ENCODE assay signal across 19 mouse cellular contexts in the genomic region with DNA sequence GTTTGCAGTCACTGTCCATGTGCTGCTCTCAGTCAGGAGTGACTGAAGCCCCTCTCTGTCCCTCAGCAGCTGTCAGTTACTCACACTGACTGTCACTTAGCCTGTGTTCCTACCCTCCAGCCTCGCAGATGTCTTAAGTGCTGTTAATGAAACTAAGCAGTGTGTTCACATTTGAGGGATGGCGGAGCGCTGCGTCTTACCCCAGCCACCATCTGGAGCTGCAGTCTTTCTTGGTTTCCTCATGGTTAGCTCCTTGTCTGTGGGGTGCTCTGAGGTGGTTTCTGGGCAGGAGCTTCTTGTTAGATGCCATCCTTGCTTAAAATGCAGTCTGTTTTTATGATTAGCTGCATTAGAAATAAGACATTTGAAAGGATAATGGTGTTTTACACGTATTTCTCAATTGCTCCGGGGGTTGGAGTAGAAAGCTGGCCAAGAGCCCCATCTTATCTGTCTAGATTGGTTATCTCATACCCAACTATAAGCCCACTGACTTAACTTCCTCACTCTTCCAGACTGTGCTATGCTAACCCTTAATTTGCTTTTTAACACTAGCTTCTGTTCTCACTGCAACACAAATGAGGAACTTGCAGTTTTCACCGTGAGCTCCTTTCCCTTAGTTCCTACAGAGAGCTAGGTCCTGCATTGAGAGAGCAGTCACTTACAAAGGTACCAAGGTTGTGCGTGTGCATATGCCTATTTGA. TPM values are rescaled to one million over a fixed set of nuclear protein-coding genes. Genes with fewer than 3 reads are reported as not detected.
A peak's percentile ranks its signal among the peaks of the same experiment; 100 is the strongest.
DNase-seq lines count a peak whose midpoint lies in the region; ATAC-seq and TF ChIP-seq lines count a peak whose summit lies in the region.
"Had no signal": no experiment of that assay in that cellular context is flagged by ENCODE, and none has a peak within 500 bp of the region (broad histone marks: within the 10 kb centered on the region; RNA-seq: fewer than 3 reads in every experiment).

No protein-coding gene starts in this region.

- no peak for DNase-seq in heart, postnatal 36 days
- DNase-seq in CH12.LX (ENCODE audit: extremely low read depth), result peak; percentile 24
- DNase-seq in heart, postnatal 14 days, result no peak
- DNase-seq: adrenal gland, adult 2 months; B cell, adult 2 months; cerebellum, adult 18-20 months; heart, adult 11 months; kidney, adult 11 months; kidney, postnatal 4 days; lung, postnatal 4 days; right cerebral cortex, postnatal 25 days had no signal

- H3K79me2 ChIP-seq in CH12.LX (replicated peaks; ENCODE audit: control insufficient read depth, extremely low read depth, insufficient read depth, poor library complexity, severe bottlenecking), result 0 out of 2 replicates have a peak, but pooled peaks cover 3% of the 10 kb centered on the region

- no peak overlapping the region for H3K27ac ChIP-seq in heart, embryonic 16.5 days (ENCODE audit: low read length)
- peak overlapping the region; percentile 19; the same call in 1 of the 2 replicates for H3K27ac ChIP-seq in liver, embryonic 15.5 days (replicated peaks)
- H3K27ac ChIP-seq in liver, embryonic 12.5 days, result no peak overlapping the region
- H3K27ac ChIP-seq in CH12.LX (ENCODE audit: insufficient read depth, low read depth), result no peak overlapping the region
- no peak overlapping the region for H3K27ac ChIP-seq in forebrain, embryonic 12.5 days
- H3K27ac ChIP-seq: forebrain, embryonic 13.5 days; hindbrain, embryonic 13.5 days had no signal

- H3K9me3 ChIP-seq in heart, embryonic 16.5 days (replicated peaks; ENCODE audit: control insufficient read depth, low read length), result no peaks in the 10 kb centered on the region
- no peaks in the 10 kb centered on the region for H3K9me3 ChIP-seq in liver, embryonic 15.5 days (replicated peaks)
- no peaks in the 10 kb centered on the region for H3K9me3 ChIP-seq in liver, embryonic 12.5 days (replicated peaks)
- no peaks in the 10 kb centered on the region for H3K9me3 ChIP-seq in CH12.LX (replicated peaks; ENCODE audit: low read length)
- no peaks in the 10 kb centered on the region for H3K9me3 ChIP-seq in forebrain, embryonic 12.5 days
- H3K9me3 ChIP-seq: forebrain, embryonic 13.5 days; hindbrain, embryonic 13.5 days had no signal

- no peaks in the 10 kb centered on the region for H3K27me3 ChIP-seq in heart, embryonic 16.5 days (ENCODE audit: control insufficient read depth, insufficient read depth, low read length)
- no peaks in the 10 kb centered on the region for H3K27me3 ChIP-seq in liver, embryonic 15.5 days
- no peaks in the 10 kb centered on the region for H3K27me3 ChIP-seq in liver, embryonic 12.5 days (replicated peaks)
- H3K27me3 ChIP-seq in CH12.LX (replicated peaks), result no peaks in the 10 kb centered on the region
- no peaks in the 10 kb centered on the region for H3K27me3 ChIP-seq in forebrain, embryonic 12.5 days
- H3K27me3 ChIP-seq: forebrain, embryonic 13.5 days; hindbrain, embryonic 13.5 days had no signal

- TF ChIP-seq POLR2A in CH12.LX (IDR thresholded peaks at IDR 0.05; ENCODE audit: low read depth, low read length), result no peak

- no peak for TF ChIP-seq RAD21 in CH12.LX (IDR thresholded peaks at IDR 0.05; ENCODE audit: low read depth, low read length)

- no peak overlapping the region for H3K4me2 ChIP-seq in heart, embryonic 16.5 days (ENCODE audit: low read depth, low read length)
- H3K4me2 ChIP-seq in liver, embryonic 15.5 days, result no peak overlapping the region; the same call in 1 of the 2 replicates
- H3K4me2 ChIP-seq in liver, embryonic 12.5 days, result no peak overlapping the region
- no peak overlapping the region for H3K4me2 ChIP-seq in CH12.LX (ENCODE audit: insufficient read depth, low read depth, poor library complexity, severe bottlenecking)
- no peak overlapping the region for H3K4me2 ChIP-seq in forebrain, embryonic 12.5 days
- H3K4me2 ChIP-seq: forebrain, embryonic 13.5 days; hindbrain, embryonic 13.5 days had no signal

- no peak for ATAC-seq in heart, embryonic 16.5 days (replicated peaks; ENCODE audit: extremely low read depth, insufficient read depth, low FRiP score)
- ATAC-seq in liver, embryonic 15.5 days (ENCODE audit: insufficient read depth), result no peak
- ATAC-seq in liver, embryonic 12.5 days, result no peak
- peak; percentile 81 for ATAC-seq in megakaryocyte, adult 5-6 weeks (ENCODE audit: poor library complexity, severe bottlenecking)
- no peak for ATAC-seq in forebrain, embryonic 12.5 days (ENCODE audit: low FRiP score)
- ATAC-seq: forebrain, embryonic 13.5 days; midbrain, embryonic 16.5 days had no signal

- intact Hi-C loops in heart, postnatal 36 days (cut with DNase I), result no loop called here
- intact Hi-C loops in heart, postnatal 14 days (cut with DNase I), result no loop called here

- no peak for TF ChIP-seq CTCF in CH12.LX (conservative IDR thresholded peaks at IDR 0.05 in 1 of 2, IDR thresholded peaks at IDR 0.05 in 1 of 2; ENCODE audit: low read depth in 2 of 2, low read length in 2 of 2)

- H3K36me3 ChIP-seq in heart, embryonic 16.5 days (ENCODE audit: control insufficient read depth, insufficient read depth), result peaks cover 3% of the 10 kb centered on the region; the same call in 1 of the 2 replicates
- H3K36me3 ChIP-seq in liver, embryonic 15.5 days (replicated peaks), result peaks cover 4% of the 10 kb centered on the region; the same call in 1 of the 2 replicates
- H3K36me3 ChIP-seq in liver, embryonic 12.5 days, result peaks cover 33% of the 10 kb centered on the region
- peaks cover 0 to 30% of the 10 kb centered on the region in 2 experiments for H3K36me3 ChIP-seq in CH12.LX (replicated peaks in 1 of 2; ENCODE audit: control insufficient read depth in 1 of 2, insufficient read depth in 1 of 2, low read length in 1 of 2)
- H3K36me3 ChIP-seq in forebrain, embryonic 12.5 days (replicated peaks), result peaks cover 3% of the 10 kb centered on the region; the same call in 1 of the 2 replicates

- in situ Hi-C loops in CH12.LX (cut with MboI; ENCODE audit: low pct_ligation_motif_present, low pct_unique_long_range_greater_than_20kb, low sequenced_read_pairs), result no loop called here

- TF ChIP-seq EP300 in CH12.LX (IDR thresholded peaks at IDR 0.05; ENCODE audit: low read length), result no peak; the same call in 1 of the 2 replicates

- H3K4me1 ChIP-seq in heart, embryonic 16.5 days (ENCODE audit: control insufficient read depth, insufficient read depth, low read length), result peaks cover 3% of the 10 kb centered on the region; the same call in 1 of the 2 replicates
- H3K4me1 ChIP-seq in liver, embryonic 15.5 days (replicated peaks), result peaks cover 34% of the 10 kb centered on the region
- peaks cover 34% of the 10 kb centered on the region for H3K4me1 ChIP-seq in liver, embryonic 12.5 days
- peaks cover 11 to 73% of the 10 kb centered on the region in 2 experiments; a peak in 3 of 4 replicates for H3K4me1 ChIP-seq in CH12.LX (ENCODE audit: control insufficient read depth in 1 of 2, insufficient read depth in 2 of 2)
- no peaks in the 10 kb centered on the region for H3K4me1 ChIP-seq in forebrain, embryonic 12.5 days
- H3K4me1 ChIP-seq: forebrain, embryonic 13.5 days; hindbrain, embryonic 13.5 days had no signal

- dilution Hi-C loops in CH12.LX (cut with MboI; ENCODE audit: extremely low pct_ligation_motif_present, extremely low pct_unique_long_range_greater_than_20kb, low sequenced_read_pairs), result no loop called here

- 65% methylated on average over 8 of the region's 8 CpGs for WGBS in heart, embryonic 16.5 days
- 36% methylated on average over 8 of the region's 8 CpGs for WGBS in liver, embryonic 15.5 days (ENCODE audit: insufficient replicate concordance)
- WGBS in liver, embryonic 12.5 days (ENCODE audit: insufficient replicate concordance), result 46% methylated on average over 8 of the region's 8 CpGs
- WGBS in forebrain, embryonic 12.5 days, result 89% methylated on average over 8 of the region's 8 CpGs

- 0 out of 2 replicates have a peak overlapping the region, but pooled peaks have one; percentile 15 for H3K9ac ChIP-seq in heart, embryonic 16.5 days (ENCODE audit: low read length)
- no peak overlapping the region for H3K9ac ChIP-seq in liver, embryonic 15.5 days
- no peak overlapping the region for H3K9ac ChIP-seq in liver, embryonic 12.5 days
- H3K9ac ChIP-seq in CH12.LX (ENCODE audit: insufficient read depth, low read depth), result no peak overlapping the region
- H3K9ac ChIP-seq in forebrain, embryonic 12.5 days, result no peak overlapping the region
- H3K9ac ChIP-seq: forebrain, embryonic 13.5 days; hindbrain, embryonic 13.5 days had no signal

- no peak overlapping the region for H3K4me3 ChIP-seq in heart, embryonic 16.5 days (ENCODE audit: low read length)
- no peak overlapping the region for H3K4me3 ChIP-seq in liver, embryonic 15.5 days (replicated peaks)
- H3K4me3 ChIP-seq in liver, embryonic 12.5 days, result no peak overlapping the region
- no peak overlapping the region for H3K4me3 ChIP-seq in CH12.LX (replicated peaks in 1 of 3; ENCODE audit: low read depth in 2 of 3, low read length in 2 of 3, poor library complexity in 1 of 3)
- H3K4me3 ChIP-seq in forebrain, embryonic 12.5 days (replicated peaks), result no peak overlapping the region
- H3K4me3 ChIP-seq: forebrain, embryonic 13.5 days; hindbrain, embryonic 13.5 days had no signal

RNA-seq across cellular contexts. Expression of gene Scap, which starts 19.0 kb away (rescaled TPM):
- polyA plus RNA-seq in heart, embryonic 16.5 days (2015; fragmentation: Nextera tagmentation; extraction: Ambion mirVana), result 20.9 and 22.2 TPM in 2 replicates
- total RNA-seq in heart, postnatal 36 days (2021), result 10 to 100 TPM; 29.6 to 32.0 TPM
- polyA plus RNA-seq in liver, embryonic 15.5 days (2015; fragmentation: Nextera tagmentation; extraction: Ambion mirVana), result 26.8 and 32.7 TPM in 2 replicates
- polyA plus RNA-seq in liver, embryonic 12.5 days (2016; fragmentation: Nextera tagmentation; extraction: Ambion mirVana), result 28.6 and 28.7 TPM in 2 replicates
- total RNA-seq in CH12.LX (2012; rRNA removed), result 38.1 and 40.4 TPM in 2 replicates
- total RNA-seq in CH12.LX (2014; rRNA removed), result 24.7 and 25.0 TPM in 2 replicates
- 39.9 and 48.9 TPM in 2 replicates for polyA plus RNA-seq in CH12.LX (2012; ENCODE audit: insufficient read length, low read depth)
- total RNA-seq in megakaryocyte, adult 5-6 weeks (2015), result 12.8 and 14.5 TPM in 2 replicates
- 9.4 and 18.7 TPM in 2 replicates for total RNA-seq in megakaryocyte, adult 5-6 weeks (2017)
- total RNA-seq in heart, postnatal 14 days (2021), result 10 to 100 TPM; 26.4 to 27.6 TPM
- polyA plus RNA-seq in forebrain, embryonic 12.5 days (2016; fragmentation: Nextera tagmentation; extraction: Ambion mirVana), result 41.9 and 45.0 TPM in 2 replicates

RNA-seq across cellular contexts. Expression of gene Elp6, which starts 47.1 kb away (rescaled TPM):
- polyA plus RNA-seq in heart, embryonic 16.5 days (2015; fragmentation: Nextera tagmentation; extraction: Ambion mirVana), result 12.4 and 14.9 TPM in 2 replicates
- 1 to 10 TPM; 2.6 to 3.2 TPM for total RNA-seq in heart, postnatal 36 days (2021)
- 6.9 and 7.4 TPM in 2 replicates for polyA plus RNA-seq in liver, embryonic 15.5 days (2015; fragmentation: Nextera tagmentation; extraction: Ambion mirVana)
- polyA plus RNA-seq in liver, embryonic 12.5 days (2016; fragmentation: Nextera tagmentation; extraction: Ambion mirVana), result 14.1 and 16.5 TPM in 2 replicates
- 32.4 and 35.4 TPM in 2 replicates for total RNA-seq in CH12.LX (2012; rRNA removed)
- 42.6 and 44.7 TPM in 2 replicates for total RNA-seq in CH12.LX (2014; rRNA removed)
- polyA plus RNA-seq in CH12.LX (2012; ENCODE audit: insufficient read length, low read depth), result 24.2 and 25.3 TPM in 2 replicates
- 4.8 and 5.1 TPM in 2 replicates for total RNA-seq in megakaryocyte, adult 5-6 weeks (2015)
- 3.0 and 4.9 TPM in 2 replicates for total RNA-seq in megakaryocyte, adult 5-6 weeks (2017)
- 1 to 10 TPM; 2.4 to 3.8 TPM for total RNA-seq in heart, postnatal 14 days (2021)
- 32.7 and 33.0 TPM in 2 replicates for polyA plus RNA-seq in forebrain, embryonic 12.5 days (2016; fragmentation: Nextera tagmentation; extraction: Ambion mirVana)

RNA-seq across cellular contexts. Expression of gene Ptpn23, which starts 55.9 kb away (rescaled TPM):
- 11.3 and 12.0 TPM in 2 replicates for polyA plus RNA-seq in heart, embryonic 16.5 days (2015; fragmentation: Nextera tagmentation; extraction: Ambion mirVana)
- total RNA-seq in heart, postnatal 36 days (2021), result 10 to 100 TPM; 13.9 to 14.3 TPM
- polyA plus RNA-seq in liver, embryonic 15.5 days (2015; fragmentation: Nextera tagmentation; extraction: Ambion mirVana), result 3.5 and 3.7 TPM in 2 replicates
- polyA plus RNA-seq in liver, embryonic 12.5 days (2016; fragmentation: Nextera tagmentation; extraction: Ambion mirVana), result 5.9 and 7.4 TPM in 2 replicates
- total RNA-seq in CH12.LX (2012; rRNA removed) (8.9 and 12.7 TPM in 2 replicates), CH12.LX (2014; rRNA removed) (2.2 and 3.4 TPM in 2 replicates)
- polyA plus RNA-seq in CH12.LX (2012; ENCODE audit: insufficient read length, low read depth), result 31.3 and 41.7 TPM in 2 replicates
- 7.2 and 11.5 TPM in 2 replicates for total RNA-seq in megakaryocyte, adult 5-6 weeks (2015)
- total RNA-seq in megakaryocyte, adult 5-6 weeks (2017), result 2.9 and 5.9 TPM in 2 replicates
- total RNA-seq in heart, postnatal 14 days (2021), result 10 to 100 TPM; 15.4 to 17.6 TPM
- 20.4 and 20.9 TPM in 2 replicates for polyA plus RNA-seq in forebrain, embryonic 12.5 days (2016; fragmentation: Nextera tagmentation; extraction: Ambion mirVana)
